Mouse (Mus musculus) embryonic facial prominence, embryonic 13.5 days (tissue): ENCODE measurements around the gene Acsm2. TPM values are rescaled to one million over a fixed set of nuclear protein-coding genes. Genes with fewer than 3 reads are reported as not detected.
"Not testable (repeated sequence)": the region's sequence is repeated elsewhere in the genome, so short reads cannot be mapped to it uniquely, and the experiment has no call there.

Experiments
- ATAC-seq: fragments of 200-750 bp; cut with Nextera tagmentation; 2 replicates; pipeline ENCODE4 v1.8.0; 2017; ENCODE audit warnings: low read depth; ENCODE audit not compliant: insufficient number of reproducible peaks, insufficient read depth, low FRiP score, low TSS enrichment
- H3K27ac ChIP-seq: fragments of 300-500 bp; sonication (generic); 2 replicates; pipeline ENCODE4 v1.5.1; 2015; ENCODE audit warnings: moderate library complexity, mild to moderate bottlenecking, inconsistent platforms
- H3K27me3 ChIP-seq: fragments of 300-500 bp; sonication (generic); 2 replicates; pipeline ENCODE4 v1.6.1; 2015; ENCODE audit warnings: mild to moderate bottlenecking, inconsistent platforms
- H3K36me3 ChIP-seq: fragments of 300-500 bp; sonication (generic); 2 replicates; pipeline ENCODE4 v1.6.1; 2015; ENCODE audit warnings: mild to moderate bottlenecking, inconsistent platforms
- H3K4me1 ChIP-seq: fragments of 300-500 bp; sonication (generic); 2 replicates; pipeline ENCODE4 v1.6.1; 2015; ENCODE audit warnings: inconsistent platforms
- H3K4me2 ChIP-seq: fragments of 300-500 bp; sonication (generic); 2 replicates; pipeline ENCODE4 v1.6.1; 2015; ENCODE audit warnings: moderate library complexity, mild to moderate bottlenecking, inconsistent platforms
- H3K4me3 ChIP-seq: fragments of 300-500 bp; sonication (generic); 2 replicates; pipeline ENCODE4 v1.5.1; 2015; ENCODE audit warnings: mild to moderate bottlenecking, inconsistent platforms
- H3K9ac ChIP-seq: fragments of 300-500 bp; sonication (generic); 2 replicates; pipeline ENCODE4 v1.6.1; 2015; ENCODE audit warnings: mild to moderate bottlenecking, inconsistent platforms
- H3K9me3 ChIP-seq: fragments of 300-500 bp; sonication (generic); 2 replicates; pipeline ENCODE4 v1.6.1; 2016; ENCODE audit warnings: inconsistent platforms
- WGBS: fragments of 180-500 bp; shearing (Covaris S2); methylation state at CpG from one replicate; pipeline ENCODE4 v1.1.7; 2015; ENCODE audit warnings: mixed read lengths; 5-methylcytosine and 5-hydroxymethylcytosine counted together
- polyA plus RNA-seq: library from polyadenylated mRNA; unstranded; fragments of >200 nt; fragmentation: Nextera tagmentation; extraction: Ambion mirVana; gene quantifications from 2 replicates; pipeline ENCODE4 v1.2.1, GENCODE M21; 2015

Acsm2 gene
- polyA plus RNA-seq, 1 experiment from 2014 or later = not detected

DNA sequence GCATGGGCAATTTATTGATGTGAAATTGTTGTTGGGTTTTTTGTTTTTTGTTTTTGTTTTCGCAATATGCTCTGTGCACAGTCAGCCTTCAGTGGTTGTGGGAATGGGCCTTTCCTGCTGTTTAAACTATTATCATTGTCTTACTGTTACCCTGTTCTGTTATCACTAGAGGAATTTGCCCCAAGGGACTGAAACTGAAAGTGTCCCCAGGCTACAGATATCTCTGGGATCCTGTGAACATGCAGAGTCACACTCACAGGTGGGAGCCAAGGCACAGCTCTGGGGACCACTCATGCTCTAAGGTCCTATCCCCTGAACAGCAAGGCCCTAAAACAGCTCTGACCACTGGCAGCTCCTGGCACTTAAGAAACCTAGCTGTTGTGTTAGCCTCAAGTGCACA lies 27.0 kb upstream of the Acsm2 start:
- H3K27ac ChIP-seq = no peak overlapping the region
- H3K4me2 ChIP-seq = no peak overlapping the region
- ATAC-seq = no peak
- H3K9me3 ChIP-seq = no peaks in the 10 kb centered on the region
- H3K27me3 ChIP-seq = peaks cover 2% of the 10 kb centered on the region; the same call in 1 of the 2 replicates
- WGBS = 91% methylated on average over 1 of the region's 1 CpGs
- no peak overlapping the region for H3K9ac ChIP-seq
- no peaks in the 10 kb centered on the region for H3K36me3 ChIP-seq
- no peak overlapping the region for H3K4me3 ChIP-seq
- H3K4me1 ChIP-seq = no peaks in the 10 kb centered on the region

DNA sequence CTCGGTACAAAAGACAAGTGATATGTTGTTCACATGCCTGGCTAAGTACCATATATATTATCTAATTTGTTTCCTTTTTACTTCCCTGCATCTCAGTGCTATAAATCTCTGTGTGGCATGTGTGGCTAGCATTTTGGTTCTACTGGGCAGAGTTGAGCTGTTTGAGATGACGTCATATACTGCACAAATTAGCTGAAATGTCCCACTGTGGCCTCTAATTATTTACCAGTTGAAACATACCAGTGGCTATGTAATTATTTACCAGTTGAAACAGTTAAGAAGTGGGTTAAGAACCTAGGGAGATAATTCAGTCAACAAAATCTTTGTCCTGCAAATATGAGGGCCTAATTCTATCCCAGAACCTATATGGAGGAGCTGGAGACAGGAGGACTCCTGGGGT lies 26.6 kb upstream of the Acsm2 start:
- Histone ChIP-seq H3K9me3 (no peaks in the 10 kb centered on the region), H3K9ac (no peak overlapping the region), H3K27me3 (peaks cover 2% of the 10 kb centered on the region; the same call in 1 of the 2 replicates), H3K27ac (no peak overlapping the region), H3K4me3 (no peak overlapping the region), H3K4me2 (no peak overlapping the region), H3K36me3 (no peaks in the 10 kb centered on the region), H3K4me1 (no peaks in the 10 kb centered on the region)
- WGBS = 68% methylated on average over 2 of the region's 2 CpGs
- ATAC-seq = no peak

DNA sequence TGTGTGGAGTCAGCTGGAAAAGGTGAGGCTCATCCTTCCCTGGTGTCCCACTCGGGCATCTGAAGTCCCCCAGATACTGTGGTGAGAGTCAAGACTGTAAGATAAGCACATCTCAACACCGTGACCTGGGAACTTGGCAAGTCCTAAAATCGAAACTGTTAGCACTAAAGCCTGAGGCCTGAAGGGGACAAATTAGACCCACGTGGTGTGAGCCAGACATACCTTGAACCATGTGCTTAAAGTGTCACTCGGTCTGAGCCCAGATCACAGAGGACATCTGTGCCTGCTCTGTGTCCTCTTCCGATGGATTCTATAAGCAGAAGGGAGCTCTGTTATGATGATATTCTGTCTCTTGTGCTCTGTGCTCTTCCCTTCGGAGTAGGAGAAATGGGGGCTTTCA lies 25.5 kb upstream of the Acsm2 start:
- H3K27ac ChIP-seq = no peak overlapping the region
- no peak overlapping the region for H3K9ac ChIP-seq
- peaks cover 2% of the 10 kb centered on the region; the same call in 1 of the 2 replicates for H3K27me3 ChIP-seq
- H3K4me1 ChIP-seq = no peaks in the 10 kb centered on the region
- 67% methylated on average over 7 of the region's 7 CpGs for WGBS
- H3K36me3 ChIP-seq = no peaks in the 10 kb centered on the region
- no peaks in the 10 kb centered on the region for H3K9me3 ChIP-seq
- no peak overlapping the region for H3K4me3 ChIP-seq
- no peak overlapping the region for H3K4me2 ChIP-seq
- ATAC-seq = no peak

DNA sequence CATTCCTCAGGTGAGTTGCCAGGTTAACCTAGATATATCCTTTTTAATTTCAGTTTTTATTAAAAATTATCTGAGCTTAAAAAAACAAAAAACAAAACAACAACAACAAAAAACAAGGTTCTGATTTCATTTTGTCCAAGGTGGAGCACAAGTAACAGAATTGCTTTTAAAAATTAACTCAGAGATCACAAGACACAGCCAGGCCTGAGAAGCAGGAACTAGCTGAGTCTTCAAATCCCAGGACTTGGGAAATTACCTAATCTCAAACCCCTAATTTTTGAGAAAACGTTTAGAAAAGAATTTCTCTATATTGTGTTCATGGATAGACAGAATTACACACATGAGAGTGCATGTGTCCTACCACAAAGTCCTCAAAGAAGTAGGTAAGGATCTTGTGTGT lies 21.2 kb upstream of the Acsm2 start:
- ATAC-seq = no peak
- Histone ChIP-seq H3K27me3 (no peaks in the 10 kb centered on the region), H3K9ac (no peak overlapping the region), H3K4me2 (no peak overlapping the region), H3K9me3 (no peaks in the 10 kb centered on the region), H3K4me1 (no peaks in the 10 kb centered on the region), H3K4me3 (no peak overlapping the region), H3K27ac (no peak overlapping the region), H3K36me3 (no peaks in the 10 kb centered on the region)
- 50% methylated on average over 1 of the region's 1 CpGs for WGBS

DNA sequence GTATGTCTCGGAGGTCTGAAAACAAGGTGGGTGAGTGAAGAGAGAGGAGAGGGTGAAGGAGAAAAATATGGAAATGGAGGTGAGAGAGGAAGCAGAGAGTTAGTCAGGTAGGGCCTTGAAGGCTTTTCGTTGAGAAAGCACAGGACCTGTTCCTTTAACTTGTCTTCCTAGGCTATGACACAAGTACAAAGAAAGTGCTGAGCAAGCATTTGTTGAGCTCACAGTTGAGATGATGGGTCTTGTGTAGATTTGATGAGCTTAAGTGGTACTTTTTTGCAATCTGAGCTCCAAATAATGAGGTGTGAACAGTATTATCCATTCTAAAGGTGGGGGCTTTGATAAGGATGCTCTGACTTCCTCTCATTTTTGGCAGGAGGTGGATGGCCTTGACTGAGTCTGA lies 19.8 kb upstream of the Acsm2 start:
- H3K36me3 ChIP-seq = no peaks in the 10 kb centered on the region
- H3K27me3 ChIP-seq = no peaks in the 10 kb centered on the region
- H3K4me3 ChIP-seq = no peak overlapping the region
- 72% methylated on average over 2 of the region's 2 CpGs for WGBS
- ATAC-seq = no peak
- H3K9me3 ChIP-seq = no peaks in the 10 kb centered on the region
- no peak overlapping the region for H3K27ac ChIP-seq
- no peaks in the 10 kb centered on the region for H3K4me1 ChIP-seq
- no peak overlapping the region for H3K4me2 ChIP-seq
- H3K9ac ChIP-seq = no peak overlapping the region

DNA sequence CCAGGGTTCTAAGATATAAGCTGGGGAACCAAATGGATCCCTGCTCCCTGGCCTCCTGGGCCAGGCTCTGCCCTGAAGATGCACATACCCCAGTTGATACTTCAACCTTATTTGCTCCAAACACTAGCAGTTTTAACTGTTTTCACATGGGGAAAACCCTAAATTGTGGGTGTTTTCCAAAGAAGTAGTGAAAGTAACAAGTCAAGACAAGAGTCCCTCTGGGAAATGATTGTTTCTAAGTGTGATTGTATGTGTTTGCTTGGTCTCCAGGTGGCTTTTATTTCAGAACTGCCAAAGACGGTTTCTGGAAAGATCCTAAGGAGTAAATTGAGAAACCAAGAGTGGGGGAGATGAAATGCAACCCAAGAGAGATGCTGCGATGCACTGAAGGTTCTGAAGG lies 11.7 kb upstream of the Acsm2 start:
- H3K27me3 ChIP-seq = no peaks in the 10 kb centered on the region
- H3K9ac ChIP-seq = no peak overlapping the region
- H3K27ac ChIP-seq = no peak overlapping the region
- no peaks in the 10 kb centered on the region for H3K36me3 ChIP-seq
- H3K9me3 ChIP-seq = no peaks in the 10 kb centered on the region
- H3K4me2 ChIP-seq = no peak overlapping the region
- no peak overlapping the region for H3K4me3 ChIP-seq
- no peaks in the 10 kb centered on the region for H3K4me1 ChIP-seq
- 59% methylated on average over 2 of the region's 2 CpGs for WGBS
- ATAC-seq = no peak

DNA sequence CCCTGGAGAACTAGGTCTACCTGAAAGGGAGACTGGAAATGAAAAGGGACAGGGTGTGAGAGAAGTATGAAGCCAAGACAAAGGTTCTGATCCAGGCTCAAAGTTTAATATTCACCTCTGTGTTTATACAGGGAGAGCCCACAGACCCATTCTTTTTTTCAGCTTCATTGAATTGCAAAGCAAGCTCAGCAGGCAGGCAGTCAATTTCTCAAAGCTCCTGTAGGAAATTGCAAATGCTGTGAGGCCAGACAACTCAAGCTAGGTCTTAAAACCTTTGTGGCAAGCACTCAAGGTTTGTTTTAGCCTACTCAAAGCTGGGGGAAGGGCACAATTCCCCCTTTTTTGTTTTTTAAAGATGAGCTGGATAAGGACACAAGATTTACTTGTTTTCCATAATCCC lies 8.6 kb upstream of the Acsm2 start:
- ATAC-seq = no peak

DNA sequence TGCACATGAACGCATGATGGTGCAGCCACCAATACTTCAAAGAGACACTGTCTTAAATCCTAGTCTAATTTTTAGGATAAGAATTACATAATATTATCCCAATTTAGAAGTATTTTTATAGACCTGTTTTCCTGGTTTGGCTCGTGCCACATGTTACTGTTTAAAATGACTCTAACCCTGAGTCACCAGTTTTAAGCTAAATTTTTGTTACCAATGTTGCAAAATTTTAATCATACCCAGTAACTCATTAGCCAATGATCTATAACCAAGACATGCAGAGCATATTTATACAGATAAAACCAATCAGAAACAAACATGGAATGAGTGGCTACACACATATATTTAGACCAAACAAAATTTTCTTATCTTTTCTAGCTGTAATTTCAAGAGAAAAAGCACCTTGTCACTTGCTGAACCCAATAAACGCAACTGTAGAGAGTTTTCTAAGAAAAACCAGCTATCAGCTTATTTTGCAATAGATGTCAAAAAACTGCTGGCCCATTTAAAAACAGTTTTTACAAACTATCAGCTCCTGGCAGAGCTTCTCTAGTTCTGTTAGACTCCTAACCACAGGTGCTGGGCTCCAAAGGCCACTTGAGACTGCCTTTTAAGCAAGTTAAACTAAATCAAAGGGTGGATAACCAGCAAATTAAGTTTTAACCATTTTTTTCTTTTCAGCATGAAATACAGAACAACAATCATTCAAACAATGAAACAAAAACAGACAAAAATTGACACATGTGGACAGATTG lies 3.5 kb upstream of the Acsm2 start:
- 82% methylated on average over 3 of the region's 3 CpGs for WGBS
- no peak overlapping the region for H3K4me3 ChIP-seq
- no peak for ATAC-seq

More for the DNA sequence above, 8.6 kb upstream of the Acsm2 start:
- Histone ChIP-seq H3K4me2 (no peak overlapping the region), H3K9me3 (no peaks in the 10 kb centered on the region), H3K27ac (no peak overlapping the region), H3K36me3 (no peaks in the 10 kb centered on the region), H3K9ac (no peak overlapping the region), H3K4me3 (no peak overlapping the region), H3K27me3 (no peaks in the 10 kb centered on the region), H3K4me1 (no peaks in the 10 kb centered on the region)

DNA sequence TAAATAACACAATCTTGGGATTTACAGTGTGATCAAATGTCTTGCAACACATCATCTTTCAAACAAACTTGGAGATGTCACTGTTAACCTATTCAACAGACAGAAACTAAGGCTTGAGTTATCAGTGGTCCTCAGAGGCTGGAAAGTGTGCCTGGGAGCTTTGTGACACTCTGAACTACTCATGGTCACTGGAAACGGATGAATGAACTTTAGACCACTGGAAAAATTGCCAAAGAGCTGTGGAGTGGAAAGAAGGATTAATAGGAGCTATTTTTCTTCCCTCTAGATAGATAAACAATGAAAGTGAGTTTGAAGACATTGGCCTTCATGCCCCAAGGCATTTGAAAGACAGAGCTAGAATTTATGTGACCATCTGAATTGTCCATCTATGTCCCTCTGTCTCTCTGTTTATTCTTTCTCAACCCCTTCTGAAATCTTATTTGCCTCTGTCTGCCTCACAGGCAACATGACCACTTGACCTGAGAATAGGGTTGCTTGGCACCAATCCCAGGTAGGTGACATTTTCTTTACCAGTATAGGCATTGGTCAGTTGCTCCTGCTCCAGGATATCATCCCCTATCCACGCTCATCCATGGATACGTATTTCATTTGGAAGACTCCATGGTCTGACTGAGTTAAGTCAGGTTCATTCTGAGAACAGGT lies 5.8 kb downstream of the Acsm2 start:
- Histone ChIP-seq H3K36me3 (no peaks in the 10 kb centered on the region), H3K4me3 (no peak overlapping the region), H3K9ac (no peak overlapping the region), H3K4me1 (no peaks in the 10 kb centered on the region), H3K27ac (no peak overlapping the region), H3K27me3 (no peaks in the 10 kb centered on the region), H3K4me2 (no peak overlapping the region), H3K9me3 (no peaks in the 10 kb centered on the region)
- WGBS = 87% methylated on average over 3 of the region's 3 CpGs
- no peak for ATAC-seq

More for the DNA sequence above, 3.5 kb upstream of the Acsm2 start:
- H3K4me2 ChIP-seq = no peak overlapping the region
- no peak overlapping the region for H3K27ac ChIP-seq
- no peaks in the 10 kb centered on the region for H3K4me1 ChIP-seq
- no peaks in the 10 kb centered on the region for H3K9me3 ChIP-seq
- H3K9ac ChIP-seq = no peak overlapping the region
- H3K36me3 ChIP-seq = no peaks in the 10 kb centered on the region
- no peaks in the 10 kb centered on the region for H3K27me3 ChIP-seq

DNA sequence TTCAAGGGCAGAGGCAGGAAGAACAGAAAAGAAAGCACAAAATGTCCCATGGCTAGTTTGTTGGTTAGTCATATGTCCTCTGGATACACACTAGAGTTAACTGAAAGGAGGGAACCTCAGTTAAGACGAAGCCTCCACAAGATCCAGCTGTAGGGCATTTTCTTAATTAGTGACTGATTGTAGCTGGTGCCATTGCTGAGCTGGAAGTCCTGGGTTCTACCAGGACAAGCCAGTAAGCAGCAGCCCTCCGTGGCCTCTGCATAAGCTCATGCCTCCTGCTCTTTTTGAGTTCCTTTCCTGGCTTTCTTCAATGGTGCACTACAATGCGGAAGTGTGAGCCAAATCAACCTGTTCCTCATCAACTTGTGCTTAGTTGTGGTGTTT lies 6.3 kb downstream of the Acsm2 start:
- no peak for ATAC-seq
- H3K27ac ChIP-seq = no peak overlapping the region
- H3K27me3 ChIP-seq = no peaks in the 10 kb centered on the region
- 72% methylated on average over 3 of the region's 3 CpGs for WGBS
- no peak overlapping the region for H3K4me2 ChIP-seq
- H3K4me1 ChIP-seq = no peaks in the 10 kb centered on the region
- H3K9ac ChIP-seq = no peak overlapping the region
- H3K36me3 ChIP-seq = no peaks in the 10 kb centered on the region
- H3K9me3 ChIP-seq = no peaks in the 10 kb centered on the region
- H3K4me3 ChIP-seq = no peak overlapping the region

DNA sequence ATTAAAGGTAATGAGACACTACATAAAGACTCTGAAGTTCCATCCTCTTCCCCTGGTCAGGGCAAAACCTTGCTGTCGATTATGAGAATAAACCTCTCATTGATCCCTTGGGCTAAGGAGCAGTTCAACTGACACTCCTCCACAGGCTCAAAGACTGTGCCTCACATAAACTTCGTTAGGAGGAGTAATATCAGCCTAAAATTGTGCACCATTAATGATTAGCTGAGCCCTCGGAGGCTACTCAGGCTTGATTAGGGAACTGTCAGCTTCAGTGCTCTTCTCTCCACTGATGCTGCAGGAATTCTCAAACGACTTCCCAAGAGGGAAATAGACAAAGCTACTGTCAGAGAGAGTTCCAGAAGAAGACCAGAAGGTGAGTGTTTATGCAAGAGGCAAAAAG lies 7.3 kb downstream of the Acsm2 start:
- ATAC-seq = no peak
- Histone ChIP-seq H3K4me3 (no peak overlapping the region), H3K9ac (no peak overlapping the region), H3K4me1 (no peaks in the 10 kb centered on the region), H3K9me3 (no peaks in the 10 kb centered on the region), H3K4me2 (no peak overlapping the region), H3K27me3 (no peaks in the 10 kb centered on the region), H3K27ac (no peak overlapping the region), H3K36me3 (no peaks in the 10 kb centered on the region)
- WGBS = 49% methylated on average over 4 of the region's 4 CpGs

DNA sequence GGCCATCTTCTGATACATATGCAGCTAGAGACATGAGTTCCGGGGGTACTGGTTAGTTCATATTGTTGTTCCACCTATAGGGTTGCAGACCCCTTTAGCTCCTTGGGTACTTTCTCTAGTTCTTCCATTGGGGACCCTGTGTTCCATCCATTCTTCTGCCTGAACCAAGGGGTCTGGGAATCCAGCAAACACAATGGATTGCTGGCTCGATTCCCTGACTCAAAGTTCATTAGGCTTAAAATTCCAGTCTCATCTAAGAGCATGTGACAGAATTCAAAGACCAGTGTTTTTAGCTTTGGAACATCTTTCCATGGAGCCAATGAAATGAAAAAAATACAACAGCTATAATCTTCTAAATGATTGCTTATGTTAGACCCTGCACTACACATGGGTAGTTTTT lies 8.3 kb downstream of the Acsm2 start:
- ATAC-seq, H3K9ac ChIP-seq, H3K36me3 ChIP-seq, H3K4me1 ChIP-seq, H3K4me3 ChIP-seq, H3K27ac ChIP-seq, H3K4me2 ChIP-seq, H3K9me3 ChIP-seq, H3K27me3 ChIP-seq: not testable (repeated sequence)
- WGBS = 88% methylated on average over 2 of the region's 2 CpGs
